Mouse (Mus musculus) Patski (cell line): ENCODE results near the gene Armh2. TPM values are rescaled to one million over a fixed set of nuclear protein-coding genes. Genes with fewer than 3 reads are reported as not detected.
A peak's percentile ranks its signal among the peaks of the same experiment; 100 is the strongest.

Experiments
- ATAC-seq: fragments of 100-300 bp; one replicate; pipeline ENCODE4 v1.8.0; 2021
- CTCF ChIA-PET: fragments of 350-600 bp; sonication (Branson Sonifier 250); formaldehyde crosslinking; loops from one replicate; lab custom pipeline; 2022; ENCODE audit warnings: inconsistent platforms; lab: Charles Lee
- POLR2A ChIA-PET: fragments of 350-600 bp; sonication (Branson Sonifier 250); formaldehyde crosslinking; loops from one replicate; lab custom pipeline; 2022; ENCODE audit warnings: antibody characterized with exemption, inconsistent platforms; lab: Charles Lee
- DNase-seq: peaks from one replicate; pipeline ENCODE4 v3.0.0-alpha.2; 2011; ENCODE audit warnings: low read depth, low spot score
- H3K27me3 ChIP-seq: fragments of 371-371 bp; one replicate; pipeline ENCODE4 v1.5.1; 2021
- CTCF ChIP-seq: fragments of 100-300 bp; IDR thresholded peaks from one replicate; pipeline ENCODE4 v1.5.1; 2021
- in situ Hi-C: fragments of 300-500 bp; cut with MboI; formaldehyde crosslinking; loops from 3 replicates; pipeline ENCODE4 v1.11.1; 2018; ENCODE audit warnings: low pct_unique_long_range_greater_than_20kb, mixed read lengths
- polyA plus RNA-seq: library from polyadenylated mRNA; unstranded; gene quantifications from one replicate; pipeline ENCODE4 v1.2.3, GENCODE M21; 2021

Armh2 gene
- polyA plus RNA-seq, 1 experiment from 2014 or later, result not detected

DNA sequence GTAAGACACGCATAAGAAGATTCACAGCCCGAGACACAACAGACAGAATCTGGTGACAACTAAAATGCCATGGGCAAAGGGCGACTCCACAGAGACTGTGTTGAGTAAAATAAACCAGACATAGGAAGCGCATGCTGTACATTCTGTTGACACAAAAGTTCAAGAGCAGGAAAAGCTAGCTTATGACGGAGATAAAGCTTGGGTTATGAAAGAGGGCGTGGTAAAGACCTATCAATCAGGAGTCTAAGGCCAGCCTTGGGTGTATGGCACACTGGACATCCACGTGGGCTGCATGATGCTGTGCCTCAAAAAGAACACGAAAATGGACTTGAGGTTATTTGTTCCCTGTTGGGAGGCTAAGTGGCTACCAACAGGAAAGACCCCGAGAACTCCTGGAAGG is 24.6 kb upstream of the Armh2 start:
- no peak for TF ChIP-seq CTCF
- CTCF ChIA-PET, result interaction anchor here (2.3 kb wide), 1 partner anchor 234 kb away, joined by 6 read pairs; no protein-coding TSS in a partner anchor
- in situ Hi-C loops, result loop anchor here (25.0 kb wide), 1 partner anchor 196 kb away; no protein-coding TSS in a partner anchor

DNA sequence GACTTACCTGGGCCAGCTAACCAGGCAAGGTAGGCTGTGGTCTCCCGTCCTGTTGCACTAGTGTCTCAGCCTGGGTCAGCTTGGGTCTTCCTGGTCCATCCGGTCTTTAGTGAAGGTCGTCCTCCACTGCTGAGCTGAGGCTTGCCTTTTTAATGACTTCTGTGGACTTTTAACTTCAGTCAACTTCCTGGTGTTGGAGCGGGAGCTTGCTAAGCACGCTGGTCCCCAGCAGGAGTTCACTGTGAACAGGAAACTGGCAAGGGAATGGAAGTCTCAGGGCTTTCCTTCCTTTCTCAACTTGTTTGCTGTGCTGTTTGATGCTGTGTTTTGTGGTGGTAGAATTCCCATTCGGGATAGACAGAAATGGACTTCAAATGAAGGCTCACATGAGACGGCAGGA is 23.4 kb upstream of the Armh2 start:
- DNase-seq (no peak), ATAC-seq (no peak)
- CTCF ChIA-PET, result interaction anchor here (2.3 kb wide), 1 partner anchor 235 kb away, joined by 6 read pairs; no protein-coding TSS in a partner anchor
- no peak for TF ChIP-seq CTCF
- in situ Hi-C loops, result loop anchor here (25.0 kb wide), 1 partner anchor 195 kb away; no protein-coding TSS in a partner anchor
- POLR2A ChIA-PET, result no interaction called here
- no peaks in the 10 kb centered on the region for H3K27me3 ChIP-seq

More for the DNA sequence above, 24.6 kb upstream of the Armh2 start:
- DNase-seq (no peak), ATAC-seq (no peak)
- POLR2A ChIA-PET, result interaction anchor here (0.7 kb wide), 1 partner anchor 206 kb away, joined by 3 read pairs; no protein-coding TSS in a partner anchor
- no peaks in the 10 kb centered on the region for H3K27me3 ChIP-seq

DNA sequence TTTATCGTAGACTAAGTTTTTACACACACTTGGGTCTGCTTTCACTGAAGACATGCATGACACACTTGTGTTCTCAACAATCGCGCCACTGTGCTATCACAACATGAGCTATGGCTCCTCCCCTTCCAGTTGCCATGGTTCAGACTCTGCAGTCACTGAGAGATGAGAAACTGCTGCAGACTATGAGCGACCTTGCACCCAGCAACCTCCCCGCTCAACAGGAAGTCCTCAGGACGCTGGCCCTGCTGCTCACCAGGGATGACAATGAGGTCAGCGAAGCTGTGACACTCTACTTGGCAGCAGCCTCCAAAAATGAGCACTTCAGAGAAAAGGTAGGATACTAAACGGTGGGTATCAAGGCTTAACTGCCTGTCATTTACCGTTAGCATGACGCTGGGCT is 19.5 kb upstream of the Armh2 start:
- no peak for ATAC-seq
- CTCF ChIA-PET, result interaction anchor here (3.5 kb wide), 1 partner anchor 9 kb away, joined by 17 read pairs; no protein-coding TSS in a partner anchor
- POLR2A ChIA-PET, result no interaction called here
- no peak for DNase-seq
- in situ Hi-C loops, result loop anchor here (25.0 kb wide), 1 partner anchor 191 kb away; no protein-coding TSS in a partner anchor
- H3K27me3 ChIP-seq, result no peaks in the 10 kb centered on the region
- no peak for TF ChIP-seq CTCF

DNA sequence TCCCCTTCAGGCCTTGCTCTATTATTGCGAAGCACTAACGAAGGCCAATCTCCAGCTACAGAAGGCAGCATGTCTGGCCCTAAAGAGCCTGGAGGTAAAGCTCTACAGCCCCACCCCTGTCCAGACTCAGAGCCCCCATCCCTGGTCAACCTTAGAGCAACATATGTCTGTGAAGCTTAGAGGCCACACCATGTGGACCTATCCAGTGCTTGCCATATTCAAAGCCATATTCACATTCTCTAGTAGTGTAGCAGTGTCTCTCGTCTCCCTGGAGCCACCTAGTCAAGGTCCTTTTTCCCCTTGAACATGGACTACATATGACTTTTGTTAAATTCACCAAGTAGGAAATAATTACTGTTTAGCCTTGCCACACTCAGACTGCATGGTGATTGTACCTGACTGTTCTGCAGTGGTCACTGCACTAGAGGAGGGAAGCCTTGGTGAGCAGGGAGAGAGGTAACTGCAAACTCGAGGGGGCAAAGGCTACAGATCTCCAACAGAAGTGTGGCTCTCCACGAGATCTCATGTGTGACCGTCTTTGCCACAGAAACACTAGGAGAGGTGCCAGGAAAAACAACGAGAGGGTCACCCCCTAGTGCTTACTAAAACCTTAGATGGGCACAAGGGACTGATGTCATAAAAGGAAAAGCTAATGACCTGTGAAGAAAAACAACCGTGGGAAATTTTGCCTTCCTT is 17.2 kb upstream of the Armh2 start:
- H3K27me3 ChIP-seq, result no peaks in the 10 kb centered on the region
- in situ Hi-C loops, result loop anchor here (25.0 kb wide), 1 partner anchor 188 kb away; no protein-coding TSS in a partner anchor
- ATAC-seq (peak; percentile 85), DNase-seq (peak; percentile 98)
- CTCF ChIA-PET, result interaction anchor here (0.8 to 3.5 kb wide), 4 partner anchors 11 to 51 kb away, joined by 3 to 17 read pairs (median 4); no protein-coding TSS in a partner anchor
- POLR2A ChIA-PET, result interaction anchor here (1.1 kb wide), 1 partner anchor 14 kb away, joined by 3 read pairs; no protein-coding TSS in a partner anchor
- no peak for TF ChIP-seq CTCF

DNA sequence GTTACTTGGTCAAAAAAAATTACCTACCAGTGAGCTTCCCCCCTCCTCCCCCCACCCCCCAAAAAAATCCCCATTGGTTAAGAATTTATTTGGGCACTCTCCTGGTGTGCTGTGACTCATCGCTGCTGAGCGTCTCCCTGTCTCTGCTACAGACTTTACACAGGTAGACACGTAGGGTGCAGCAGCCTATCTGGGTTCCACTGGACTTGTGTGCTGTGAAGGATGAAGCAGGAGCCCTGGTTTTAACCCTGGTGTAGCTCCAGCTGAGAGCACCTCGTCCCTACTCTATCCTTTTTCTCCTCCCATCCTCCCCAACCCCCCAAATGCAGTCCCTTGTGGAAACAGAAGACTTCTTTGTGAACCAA is 16.7 kb upstream of the Armh2 start:
- ChIA-PET POLR2A (no interaction called here), CTCF (interaction anchor here (0.8 to 3.5 kb wide), 3 partner anchors 11 to 35 kb away, joined by 3 to 17 read pairs (median 3); no protein-coding TSS in a partner anchor)
- peak; percentile 57 for ATAC-seq
- in situ Hi-C loops, result loop anchor here (25.0 kb wide), 1 partner anchor 188 kb away; no protein-coding TSS in a partner anchor
- no peak for TF ChIP-seq CTCF
- no peaks in the 10 kb centered on the region for H3K27me3 ChIP-seq
- DNase-seq, result no peak

DNA sequence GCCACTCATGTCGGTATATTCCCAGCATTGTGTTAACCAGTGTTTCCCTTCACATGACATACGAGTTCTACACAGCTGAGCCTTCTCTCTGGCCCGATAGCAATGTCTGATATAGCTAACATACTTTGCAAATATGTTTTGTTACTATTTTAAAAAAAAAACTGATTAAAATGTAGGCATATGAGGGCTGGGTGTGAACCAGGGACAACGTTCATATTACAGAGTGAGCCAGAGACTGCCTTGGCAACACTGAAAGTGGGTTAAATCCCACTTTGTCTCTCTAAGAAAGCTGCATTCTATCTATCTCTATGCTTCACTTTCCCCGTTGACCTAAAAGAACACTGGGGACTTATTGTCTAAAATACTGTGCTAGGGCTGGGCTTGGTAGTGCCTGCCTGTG is 11.9 kb upstream of the Armh2 start:
- no peaks in the 10 kb centered on the region for H3K27me3 ChIP-seq
- no peak for TF ChIP-seq CTCF
- in situ Hi-C loops, result no loop called here
- ChIA-PET CTCF (interaction anchor here (0.7 to 1.6 kb wide), 2 partner anchors 9 to 11 kb away, joined by 3 read pairs; no protein-coding TSS in a partner anchor), POLR2A (no interaction called here)
- DNase-seq (no peak), ATAC-seq (no peak)

DNA sequence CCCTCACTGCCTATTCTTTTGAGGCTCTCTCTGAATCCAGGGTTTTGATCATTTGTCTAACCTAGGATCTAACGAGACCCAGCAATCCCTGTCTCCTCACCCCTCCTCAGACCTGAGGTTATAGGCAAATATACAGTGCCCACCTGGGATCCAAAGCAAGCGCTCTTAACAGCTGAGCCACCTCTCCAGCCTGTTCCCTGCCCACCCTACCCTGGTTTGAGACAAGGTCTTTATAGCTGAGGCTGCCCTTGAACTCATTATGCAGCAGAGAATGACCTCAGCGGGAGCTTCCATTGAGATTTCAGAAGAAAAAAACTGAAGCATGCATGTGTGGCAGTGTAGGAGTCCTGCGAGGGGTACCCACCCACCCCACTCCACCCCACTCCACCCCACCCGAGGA is 6.5 kb upstream of the Armh2 start:
- POLR2A ChIA-PET, result no interaction called here
- in situ Hi-C loops, result no loop called here
- TF ChIP-seq CTCF, result no peak

DNA sequence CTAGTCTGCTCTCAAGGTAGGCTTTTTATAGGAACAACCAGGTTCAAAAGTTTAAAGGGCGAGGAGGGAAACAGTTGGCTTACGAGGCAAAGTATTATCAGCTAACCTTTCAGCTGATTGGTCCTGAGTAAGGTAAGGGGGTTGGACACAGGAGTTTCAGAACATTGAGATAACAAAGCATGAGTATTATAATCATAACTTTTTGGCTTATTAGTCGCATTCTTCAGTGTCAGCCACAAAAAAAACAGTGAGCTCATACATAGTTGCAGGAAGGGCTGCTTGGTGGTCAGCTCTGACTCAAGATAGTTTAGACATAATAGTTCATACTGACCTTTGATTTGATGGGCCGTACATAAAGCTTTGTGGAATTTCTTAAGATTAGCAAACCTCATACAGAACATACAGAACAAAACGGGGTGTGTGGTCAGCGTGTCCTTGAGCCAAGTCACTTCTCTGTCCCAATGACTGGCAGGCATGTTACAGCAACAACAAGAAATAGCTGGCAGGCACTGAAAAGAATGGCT is 5.4 kb upstream of the Armh2 start:
- ATAC-seq (peak; percentile 44), DNase-seq (peak; percentile 37)
- no peak for TF ChIP-seq CTCF
- ChIA-PET CTCF (interaction anchor here (0.8 to 2.1 kb wide), 6 partner anchors 11 to 57 kb away, joined by 3 to 5 read pairs (median 4); no protein-coding TSS in a partner anchor), POLR2A (interaction anchor here (1.4 kb wide), 1 partner anchor 9 kb away, joined by 4 read pairs; no protein-coding TSS in a partner anchor)
- in situ Hi-C loops, result no loop called here
- no peaks in the 10 kb centered on the region for H3K27me3 ChIP-seq

More for the DNA sequence above, 6.5 kb upstream of the Armh2 start:
- no peaks in the 10 kb centered on the region for H3K27me3 ChIP-seq
- ATAC-seq (no peak), DNase-seq (no peak)
- CTCF ChIA-PET, result no interaction called here

DNA sequence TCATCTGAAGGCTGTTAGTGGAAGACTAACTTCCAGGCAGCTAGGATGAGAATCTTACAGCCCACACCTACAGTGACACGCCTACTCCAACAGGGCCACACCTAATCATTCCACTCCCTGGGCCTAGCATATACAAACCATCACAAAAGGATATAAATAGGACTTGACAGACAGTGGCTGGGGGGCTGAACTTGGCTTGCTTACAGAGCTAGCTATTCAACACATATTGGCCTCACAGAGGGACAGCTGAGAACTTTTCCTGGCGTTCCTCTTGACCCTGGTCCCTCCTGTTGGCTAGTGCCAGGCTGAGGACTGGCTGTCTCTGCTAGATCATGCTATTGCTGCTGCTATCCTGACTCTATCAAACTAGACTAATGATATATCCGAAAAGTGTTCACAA is 6.8 kb downstream of the Armh2 start:
- CTCF ChIA-PET, result no interaction called here
- no peak for ATAC-seq
- in situ Hi-C loops, result no loop called here
- POLR2A ChIA-PET, result no interaction called here
- DNase-seq, result no peak
- H3K27me3 ChIP-seq, result no peaks in the 10 kb centered on the region
- TF ChIP-seq CTCF, result no peak

DNA sequence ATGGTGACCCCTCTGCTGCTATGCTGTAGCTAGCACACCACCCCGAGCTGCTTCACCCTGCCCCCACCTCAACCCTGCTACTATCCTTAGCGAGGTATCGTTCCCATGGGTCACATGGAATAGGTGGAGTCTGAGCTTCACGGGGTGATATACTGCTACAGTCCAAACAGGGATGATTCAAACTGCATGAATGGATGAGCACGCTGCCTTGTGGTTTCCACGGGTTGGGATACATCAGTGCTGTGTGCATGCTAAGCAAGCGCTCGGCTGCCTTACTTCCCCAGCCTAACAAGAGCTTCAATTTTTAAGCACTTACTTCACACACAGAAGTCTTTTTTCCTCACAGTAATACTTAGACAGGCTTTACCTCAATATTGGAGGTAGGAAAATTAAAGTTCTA is 9.8 kb downstream of the Armh2 start:
- in situ Hi-C loops, result no loop called here
- DNase-seq (no peak), ATAC-seq (peak; percentile 60)
- no peaks in the 10 kb centered on the region for H3K27me3 ChIP-seq
- ChIA-PET POLR2A (no interaction called here), CTCF (interaction anchor here (0.9 to 1.2 kb wide), 3 partner anchors 10 to 25 kb away, joined by 3 read pairs; partner anchors contain the start of gene Armh2)
- no peak for TF ChIP-seq CTCF
